Mouse (Mus musculus) midbrain, embryonic 16.5 days (tissue): Measurements from ENCODE around the gene Hoga1. TPM values are rescaled to one million over a fixed set of nuclear protein-coding genes. Genes with fewer than 3 reads are reported as not detected.

Experiments used
- ATAC-seq: fragments of 200-750 bp; cut with Nextera tagmentation; 2 replicates; pipeline ENCODE4 v1.8.0; 2017; ENCODE audit warnings: moderate TSS enrichment
- H3K27ac ChIP-seq: fragments of 300-500 bp; sonication (generic); 2 replicates; pipeline ENCODE4 v1.5.1; 2014; ENCODE audit warnings: mild to moderate bottlenecking, low read length, mixed read lengths
- H3K27me3 ChIP-seq: fragments of 300-500 bp; sonication (generic); 2 replicates; pipeline ENCODE4 v1.6.1; 2014; ENCODE audit warnings: low read depth, low read length, mixed read lengths; ENCODE audit not compliant: control insufficient read depth, insufficient read depth
- H3K36me3 ChIP-seq: fragments of 300-500 bp; sonication (generic); 2 replicates; pipeline ENCODE4 v1.6.1; 2014; ENCODE audit warnings: mild to moderate bottlenecking, low read length, moderate library complexity, mixed read lengths; ENCODE audit not compliant: control insufficient read depth, insufficient read depth
- H3K4me1 ChIP-seq: fragments of 300-500 bp; sonication (generic); 2 replicates; pipeline ENCODE4 v1.6.1; 2014; ENCODE audit warnings: mild to moderate bottlenecking, low read length, mixed read lengths; ENCODE audit not compliant: control insufficient read depth, insufficient read depth
- H3K4me2 ChIP-seq: fragments of 300-500 bp; sonication (generic); 2 replicates; pipeline ENCODE4 v1.6.1; 2014; ENCODE audit warnings: mild to moderate bottlenecking, low read length, mixed read lengths
- H3K4me3 ChIP-seq: fragments of 300-500 bp; sonication (generic); 2 replicates; pipeline ENCODE4 v1.5.1; 2014; ENCODE audit warnings: low read depth, mild to moderate bottlenecking, low read length, moderate library complexity, mixed read lengths
- H3K9ac ChIP-seq: fragments of 300-500 bp; sonication (generic); 2 replicates; pipeline ENCODE4 v1.6.1; 2014; ENCODE audit warnings: low read depth, low read length, mixed read lengths
- H3K9me3 ChIP-seq: fragments of 300-500 bp; sonication (generic); replicated peaks from 2 replicates; pipeline ENCODE4 v1.6.1; 2014; ENCODE audit warnings: mild to moderate bottlenecking, low read length, mixed read lengths; ENCODE audit not compliant: control insufficient read depth, poor library complexity, severe bottlenecking
- WGBS: fragments of 180-500 bp; shearing (Covaris S2); extraction: QIAGEN DNeasy Blood & Tissue Kit; methylation state at CpG from one replicate; pipeline ENCODE4 v1.1.7; 2014; 5-methylcytosine and 5-hydroxymethylcytosine counted together
- polyA plus RNA-seq: library from polyadenylated mRNA; unstranded; fragments of >200 nt; fragmentation: Nextera tagmentation; extraction: Ambion mirVana; gene quantifications from 2 replicates; pipeline ENCODE4 v1.2.1, GENCODE M21; 2015

The Hoga1 gene
- polyA plus RNA-seq, 1 experiment from 2014 or later = 1.6 TPM

DNA sequence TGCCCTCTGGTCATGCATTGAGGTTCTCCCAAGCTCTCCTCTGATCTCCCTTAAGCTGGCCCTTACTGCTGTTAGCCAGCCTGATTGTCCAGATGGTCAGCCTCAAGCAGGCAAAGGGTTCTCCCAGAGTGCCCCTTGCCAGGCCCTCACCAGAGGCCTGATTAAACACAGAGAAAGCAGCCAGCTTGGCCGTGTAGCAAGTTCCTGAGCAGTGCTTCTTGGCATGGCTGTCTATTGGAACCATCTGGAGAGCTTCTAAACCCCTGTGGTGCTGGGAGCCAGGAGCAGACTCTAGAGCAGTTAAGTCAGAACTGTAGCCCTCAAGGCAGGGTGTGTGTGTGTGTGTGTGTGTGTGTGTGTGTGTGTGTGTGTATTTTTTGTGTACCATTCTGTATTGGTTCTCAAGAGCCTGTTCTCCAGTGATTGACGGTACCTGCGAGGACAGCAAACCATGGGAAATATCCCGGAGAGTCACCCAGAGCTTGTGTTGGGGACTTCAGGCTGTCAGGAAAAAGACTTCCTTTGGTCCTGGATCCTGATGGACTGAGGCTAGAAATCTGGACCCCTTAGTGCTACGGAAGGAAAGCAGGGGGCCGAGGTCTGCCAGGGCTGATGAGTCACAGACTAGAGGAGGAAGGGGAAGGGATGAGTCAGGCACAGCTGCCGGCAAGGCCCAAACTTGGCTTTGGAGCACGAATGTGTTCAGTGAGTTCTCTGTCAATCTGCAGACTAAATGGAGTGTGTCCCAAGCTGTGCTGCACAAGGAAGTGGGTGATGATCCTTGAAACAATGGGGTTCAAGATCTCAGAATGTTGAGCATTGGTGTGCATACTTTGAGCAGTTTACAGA, 27.8 kb upstream of the Hoga1 start:
- Histone ChIP-seq H3K36me3 (no peaks in the 10 kb centered on the region), H3K9ac (no peak overlapping the region), H3K27me3 (no peaks in the 10 kb centered on the region), H3K4me3 (no peak overlapping the region), H3K4me1 (no peaks in the 10 kb centered on the region), H3K4me2 (no peak overlapping the region), H3K9me3 (no peaks in the 10 kb centered on the region), H3K27ac (peak overlapping the region; percentile 5; the same call in 1 of the 2 replicates)
- WGBS = 83% methylated on average over 8 of the region's 8 CpGs
- ATAC-seq = no peak

- no peaks in the 10 kb centered on the region for H3K4me1 ChIP-seq
- WGBS = 37% methylated on average over 4 of the region's 4 CpGs
- H3K4me2 ChIP-seq = no peak overlapping the region
- no peak for ATAC-seq
- H3K9me3 ChIP-seq = no peaks in the 10 kb centered on the region
- H3K36me3 ChIP-seq = no peaks in the 10 kb centered on the region
- H3K27ac ChIP-seq = no peak overlapping the region
- no peak overlapping the region for H3K4me3 ChIP-seq
- H3K9ac ChIP-seq = no peak overlapping the region
- no peaks in the 10 kb centered on the region for H3K27me3 ChIP-seq
Measured at GRCm38 (mm10) chr19:42019011-42019522, 26.3 kb upstream of the Hoga1 start.

DNA sequence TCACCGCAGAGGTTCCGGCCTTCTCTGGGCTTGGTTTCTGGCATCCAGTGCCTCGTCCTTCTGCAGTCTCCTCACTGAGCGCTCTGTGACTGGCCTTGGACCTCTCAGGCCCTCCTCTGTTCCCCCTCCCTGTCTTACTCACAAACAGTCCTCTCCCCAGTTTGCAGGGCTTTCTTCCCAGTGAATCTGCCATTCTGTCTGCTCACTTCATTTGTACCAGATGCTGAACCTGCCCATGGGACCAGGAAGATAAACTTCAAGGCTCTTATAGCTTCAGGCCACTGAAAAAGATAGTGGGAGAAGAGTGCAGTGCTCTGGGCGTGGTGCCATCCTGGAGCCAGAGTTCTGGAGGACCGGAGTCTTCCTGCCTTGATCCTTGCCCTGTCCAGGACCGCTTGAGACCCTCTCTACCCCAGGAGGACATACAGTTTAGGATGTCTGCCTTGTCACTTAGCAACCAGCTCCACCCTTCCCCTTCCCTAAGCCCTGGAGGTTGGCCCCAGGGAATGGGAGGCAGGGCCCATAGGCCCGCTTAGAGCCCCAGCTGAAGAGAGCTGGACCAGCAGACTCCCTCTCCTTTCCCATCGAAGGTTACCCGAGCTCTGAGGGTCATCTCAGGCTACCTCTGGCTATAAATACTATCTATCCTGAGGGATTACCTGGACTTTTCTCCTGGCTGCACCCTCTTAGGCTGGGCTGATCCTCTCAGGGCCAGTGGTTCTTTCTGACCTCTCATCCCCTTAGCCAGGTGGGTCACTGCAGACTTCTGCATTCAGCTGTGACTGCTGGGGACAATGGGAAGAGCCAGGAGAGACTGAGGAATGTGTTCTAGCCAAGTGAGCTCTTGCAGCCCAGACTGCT, 23.5 kb upstream of the Hoga1 start:
- H3K36me3 ChIP-seq = no peaks in the 10 kb centered on the region
- H3K27ac ChIP-seq = no peak overlapping the region
- H3K9ac ChIP-seq = no peak overlapping the region
- ATAC-seq = no peak
- H3K4me1 ChIP-seq = no peaks in the 10 kb centered on the region
- WGBS = 57% methylated on average over 10 of the region's 10 CpGs
- no peaks in the 10 kb centered on the region for H3K9me3 ChIP-seq
- H3K27me3 ChIP-seq = no peaks in the 10 kb centered on the region
- H3K4me3 ChIP-seq = no peak overlapping the region
- H3K4me2 ChIP-seq = no peak overlapping the region

GRCm38 (mm10) chr19:42022542-42022848, 22.9 kb upstream of the Hoga1 start:
- no peak overlapping the region for H3K4me3 ChIP-seq
- 68% methylated on average over 2 of the region's 2 CpGs for WGBS
- H3K4me1 ChIP-seq = no peaks in the 10 kb centered on the region
- no peaks in the 10 kb centered on the region for H3K9me3 ChIP-seq
- no peak overlapping the region for H3K9ac ChIP-seq
- no peaks in the 10 kb centered on the region for H3K36me3 ChIP-seq
- no peak for ATAC-seq
- no peak overlapping the region for H3K27ac ChIP-seq
- no peaks in the 10 kb centered on the region for H3K27me3 ChIP-seq
- no peak overlapping the region for H3K4me2 ChIP-seq

DNA sequence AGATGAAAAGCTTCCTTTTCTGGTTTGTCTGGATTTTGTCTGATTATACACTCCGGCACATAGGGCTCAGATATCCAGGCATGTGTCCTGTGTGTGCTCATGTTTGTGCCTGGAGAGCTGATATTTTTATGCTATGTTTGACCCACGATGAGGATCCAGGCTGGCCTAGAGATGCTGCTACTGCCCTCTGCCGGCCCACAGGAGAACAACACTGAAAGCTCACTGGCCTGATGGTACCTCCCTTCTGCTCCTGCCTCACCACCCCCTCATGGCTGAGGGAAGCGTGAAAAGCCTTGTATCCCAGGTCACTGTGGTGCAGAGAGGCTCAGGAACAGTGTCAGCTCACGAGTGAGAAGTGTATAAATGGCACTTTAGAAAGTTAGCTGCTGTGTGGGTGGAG, 19.3 kb upstream of the Hoga1 start:
- WGBS = 8% methylated on average over 5 of the region's 5 CpGs

GRCm38 (mm10) chr19:42031112-42031511, 14.3 kb upstream of the Hoga1 start:
- Histone ChIP-seq H3K9ac (no peak overlapping the region), H3K27me3 (no peaks in the 10 kb centered on the region), H3K4me1 (peaks cover 2% of the 10 kb centered on the region; the same call in 1 of the 2 replicates), H3K9me3 (no peaks in the 10 kb centered on the region), H3K4me2 (no peak overlapping the region), H3K27ac (no peak overlapping the region), H3K36me3 (no peaks in the 10 kb centered on the region), H3K4me3 (no peak overlapping the region)
- ATAC-seq = no peak
- WGBS = 87% methylated on average over 5 of the region's 5 CpGs

More for the DNA sequence above, 19.3 kb upstream of the Hoga1 start:
- Histone ChIP-seq H3K4me3 (no peak overlapping the region), H3K27me3 (no peaks in the 10 kb centered on the region), H3K4me1 (no peaks in the 10 kb centered on the region), H3K9me3 (no peaks in the 10 kb centered on the region), H3K36me3 (no peaks in the 10 kb centered on the region), H3K27ac (no peak overlapping the region), H3K4me2 (no peak overlapping the region), H3K9ac (no peak overlapping the region)
- ATAC-seq = peak; percentile 67

- ATAC-seq = no peak
- Histone ChIP-seq H3K4me1 (peaks cover 2% of the 10 kb centered on the region; the same call in 1 of the 2 replicates), H3K36me3 (no peaks in the 10 kb centered on the region), H3K9me3 (no peaks in the 10 kb centered on the region), H3K4me2 (no peak overlapping the region), H3K27me3 (no peaks in the 10 kb centered on the region), H3K27ac (no peak overlapping the region), H3K9ac (no peak overlapping the region), H3K4me3 (no peak overlapping the region)
- WGBS = 78% methylated on average over 14 of the region's 14 CpGs
Measured at GRCm38 (mm10) chr19:42033611-42034010, 11.8 kb upstream of the Hoga1 start.

GRCm38 (mm10) chr19:42034146-42034775, 11.1 kb upstream of the Hoga1 start:
- WGBS = 78% methylated on average over 9 of the region's 9 CpGs

More at GRCm38 (mm10) chr19:42034146-42034775, 11.1 kb upstream of the Hoga1 start:
- H3K4me2 ChIP-seq = no peak overlapping the region
- peaks cover 2% of the 10 kb centered on the region; the same call in 1 of the 2 replicates for H3K4me1 ChIP-seq
- no peak overlapping the region for H3K9ac ChIP-seq
- ATAC-seq = no peak
- H3K36me3 ChIP-seq = no peaks in the 10 kb centered on the region
- no peaks in the 10 kb centered on the region for H3K27me3 ChIP-seq
- no peak overlapping the region for H3K27ac ChIP-seq
- H3K9me3 ChIP-seq = no peaks in the 10 kb centered on the region
- no peak overlapping the region for H3K4me3 ChIP-seq
